ENCODE assay signal across 12 mouse cellular contexts in the genomic region with DNA sequence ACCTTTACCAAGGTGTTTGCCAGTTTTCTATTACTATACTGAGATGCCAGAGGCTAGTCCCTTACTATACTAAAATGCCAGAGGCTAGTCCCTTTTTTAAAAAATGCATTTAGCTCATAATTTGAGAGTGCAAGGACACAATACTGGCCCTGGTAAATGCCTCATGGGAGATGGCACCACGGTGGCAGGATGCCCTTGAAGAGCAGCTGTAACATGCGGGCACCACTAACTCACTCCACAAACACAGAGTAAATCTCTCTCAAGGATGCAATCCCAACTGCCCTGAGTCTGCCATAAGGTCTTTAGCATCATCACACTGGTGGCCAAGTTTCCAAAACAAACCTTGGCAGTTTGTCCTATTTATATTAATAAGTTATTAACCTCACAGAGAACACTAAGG.
"Had no signal": no experiment of that assay in that cellular context is flagged by ENCODE, and none has a peak within 500 bp of the region (broad histone marks: within the 10 kb centered on the region; RNA-seq: fewer than 3 reads in every experiment).

No protein-coding gene starts in this region.

- DNase-seq: retina, postnatal 1 day; right cerebral cortex, adult 18-20 months; right cerebral cortex, postnatal 14 days; right cerebral cortex, postnatal 25 days; right cerebral cortex, postnatal 4 days; spleen, adult 18-20 months; thymus, adult 18-20 months; thymus, adult 2 months; thymus, postnatal 14 days; thymus, postnatal 25 days; thymus, postnatal 36 days; thymus, postnatal 4 days had no signal
